Mouse (Mus musculus) gastrocnemius, postnatal 4 days (tissue): ENCODE data around the gene Rapgef1. TPM values are rescaled to one million over a fixed set of nuclear protein-coding genes. Genes with fewer than 3 reads are reported as not detected.

Source experiments
- DNase-seq, 2 experiments: peaks; one replicate each; pipeline ENCODE4 v3.0.0; 2021 to 2022; ENCODE audit warnings: low spot score in 2 of 2, mixed read lengths in 2 of 2
- total RNA-seq, 2 experiments: library from RNA; stranded (reverse); gene quantifications; 2 replicates each; pipeline ENCODE4 v1.2.3; 2021

Gene Rapgef1
- total RNA-seq, 2 experiments from 2014 or later, result 110 to 121 TPM

DNA sequence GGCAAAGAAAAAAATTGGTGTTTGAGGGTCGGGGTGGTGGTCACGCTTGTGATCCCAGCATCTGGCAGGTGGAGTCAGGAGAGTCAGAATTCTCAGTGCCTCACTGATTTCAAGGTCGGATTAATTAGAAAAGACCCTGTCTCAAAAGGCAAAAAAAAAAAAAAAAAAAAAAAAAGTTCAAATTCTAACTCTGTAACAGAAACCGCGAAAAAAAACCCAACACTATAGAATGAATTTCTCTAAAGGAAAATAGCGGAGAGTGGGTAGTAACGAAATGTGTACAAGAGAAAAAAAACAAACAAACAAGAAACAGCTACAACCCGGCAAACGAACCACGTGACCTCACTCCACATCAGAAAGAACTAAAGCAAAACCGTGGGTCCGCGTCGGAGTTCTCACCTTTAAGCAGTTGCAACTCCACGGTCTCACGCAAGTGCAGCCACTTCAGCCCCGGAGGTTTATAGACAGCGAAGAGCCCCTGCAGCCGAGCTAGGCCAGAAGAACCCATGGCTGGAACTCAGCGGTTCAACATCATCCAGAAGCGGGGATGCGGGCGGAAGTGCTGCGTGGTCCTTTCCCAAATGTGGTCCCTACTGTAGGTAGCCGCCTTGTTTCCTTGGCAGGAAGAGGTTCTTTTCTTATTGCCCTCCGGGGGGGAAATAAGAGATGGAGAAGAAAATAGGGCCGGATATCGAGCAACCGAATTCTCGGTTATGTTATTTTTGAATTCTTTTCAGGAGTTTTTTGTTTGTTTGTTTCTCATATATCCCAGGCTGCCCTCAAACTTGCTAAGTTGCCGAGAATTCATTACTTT, 167.8 kb downstream of the Rapgef1 start, which contains the start of gene Coq4:
TSS of gene Coq4 (plus strand) at position 390 of the 814 bp plus-strand sequence.
- DNase-seq, result peak; percentile 68 to 86

DNA sequence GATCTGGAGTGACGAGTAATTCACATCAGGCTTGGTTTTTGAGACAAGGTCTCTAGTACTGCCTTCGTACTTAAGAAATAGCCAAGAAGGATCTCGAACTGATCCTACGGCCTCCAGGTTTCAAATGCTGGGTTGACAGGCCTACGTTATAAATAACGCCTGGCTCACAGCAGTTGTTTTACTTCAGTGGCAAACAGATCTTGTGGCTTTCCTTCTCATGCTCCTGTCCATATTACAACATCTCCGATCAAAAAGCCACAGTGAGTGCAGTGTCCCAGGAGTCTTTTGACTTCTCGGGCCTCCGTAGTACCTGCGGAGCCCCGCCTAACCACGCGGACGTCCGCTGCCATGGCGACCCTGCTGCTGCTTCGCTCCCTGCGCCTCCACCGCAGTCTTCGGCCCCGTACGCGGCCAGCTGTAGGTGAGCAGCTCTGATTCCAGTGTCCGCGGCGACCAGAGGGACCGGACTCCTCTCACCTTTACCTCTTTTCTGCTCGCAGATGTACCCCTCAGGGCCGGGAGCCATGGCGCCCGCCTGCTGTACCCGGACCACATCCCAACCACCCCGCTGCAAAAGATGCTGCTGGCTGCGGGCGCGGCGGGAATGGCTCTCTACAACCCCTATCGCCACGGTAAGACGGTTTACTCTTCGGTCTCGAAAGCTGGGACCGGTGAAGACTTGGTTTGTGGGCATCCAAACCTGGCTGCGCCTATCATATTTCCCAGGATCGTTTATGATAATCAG, 168.6 kb downstream of the Rapgef1 start, which contains the start of gene Trub2:
TSS of gene Trub2 (minus strand) at position 566 of the 745 bp plus-strand sequence.
- DNase-seq, result peak in 1 of 2 experiments; percentile 76

Other genes starting within 250 kb of the Rapgef1 start
- not detected for gene Gm13420, start 132.0 kb downstream of the Rapgef1 start, total RNA-seq
- not detected for gene Gm13547, start 139.6 kb downstream of the Rapgef1 start, total RNA-seq
- 1 to 10 TPM; 8.1 to 9.7 TPM for gene Coq4, start 167.8 kb downstream of the Rapgef1 start, total RNA-seq
- gene Trub2, start 168.8 kb downstream of the Rapgef1 start, total RNA-seq, result 10 to 100 TPM; 33.9 to 40.4 TPM
- 10 to 100 TPM; 16.2 to 16.3 TPM for gene Slc27a4, start 182.9 kb downstream of the Rapgef1 start, total RNA-seq
- gene Urm1, start 200.4 kb downstream of the Rapgef1 start, total RNA-seq, result 10 to 100 TPM; 41.8 to 52.5 TPM
- 10 to 100 TPM; 40.0 to 52.1 TPM for gene Cercam, start 249.4 kb downstream of the Rapgef1 start, total RNA-seq